In genomic region chr2:34563089-34563694, GRCm38 (mm10) we compare ENCODE assay signal across 11 mouse cellular contexts.
A peak's percentile ranks its signal among the peaks of the same experiment; 100 is the strongest.
DNase-seq lines count a peak whose midpoint lies in the region; ATAC-seq and TF ChIP-seq lines count a peak whose summit lies in the region.
"Had no signal": no experiment of that assay in that cellular context is flagged by ENCODE, and none has a peak within 500 bp of the region (broad histone marks: within the 10 kb centered on the region; RNA-seq: fewer than 3 reads in every experiment).

No protein-coding gene starts in this region.

- no peak overlapping the region for H3K9ac ChIP-seq in hindbrain, embryonic 15.5 days
- H3K9ac ChIP-seq: forebrain, embryonic 12.5 days had no signal

- peak overlapping the region; percentile 27; the same call in 1 of the 2 replicates for H3K27ac ChIP-seq in hindbrain, embryonic 15.5 days (replicated peaks)
- H3K27ac ChIP-seq in hindbrain, embryonic 10.5 days: no peak overlapping the region; the same call in 1 of the 2 replicates
- H3K27ac ChIP-seq in spleen, adult 2 months (ENCODE audit: insufficient read depth, low read length): peak overlapping the region; percentile 31; the same call in 1 of the 2 replicates
- H3K27ac ChIP-seq: forebrain, embryonic 12.5 days had no signal

- no peaks in the 10 kb centered on the region for H3K9me3 ChIP-seq in hindbrain, embryonic 15.5 days
- no peaks in the 10 kb centered on the region for H3K9me3 ChIP-seq in hindbrain, embryonic 10.5 days
- H3K9me3 ChIP-seq: forebrain, embryonic 12.5 days had no signal

- no peak overlapping the region for H3K4me3 ChIP-seq in hindbrain, embryonic 15.5 days
- no peak overlapping the region for H3K4me3 ChIP-seq in hindbrain, embryonic 10.5 days
- no peak overlapping the region for H3K4me3 ChIP-seq in spleen, adult 2 months (ENCODE audit: extremely low read depth, insufficient read depth, insufficient read length)
- H3K4me3 ChIP-seq: forebrain, embryonic 12.5 days; myocyte had no signal

- no peaks in the 10 kb centered on the region for H3K36me3 ChIP-seq in hindbrain, embryonic 15.5 days
- H3K36me3 ChIP-seq in hindbrain, embryonic 10.5 days: 0 out of 2 replicates have a peak, but pooled peaks cover 4% of the 10 kb centered on the region
- 0 out of 2 replicates have a peak, but pooled peaks cover 1% of the 10 kb centered on the region for H3K36me3 ChIP-seq in spleen, adult 2 months (ENCODE audit: control insufficient read depth, insufficient read depth, low read length)

- no peak for ATAC-seq in hindbrain, embryonic 15.5 days (ENCODE audit: low FRiP score, low read depth)

- no peak for TF ChIP-seq POLR2A in spleen, adult 2 months (IDR thresholded peaks at IDR 0.05; ENCODE audit: low read depth, low read length)

- H3K4me2 ChIP-seq in hindbrain, embryonic 15.5 days: no peak overlapping the region
- H3K4me2 ChIP-seq: forebrain, embryonic 12.5 days had no signal

- WGBS in hindbrain, embryonic 15.5 days: 64% methylated on average over 12 of the region's 12 CpGs
- 73% methylated on average over 12 of the region's 12 CpGs for WGBS in hindbrain, embryonic 10.5 days
- WGBS in spleen, adult 2 months: 95% methylated on average over 12 of the region's 12 CpGs

- no peak for DNase-seq in hindbrain, embryonic 10.5 days (ENCODE audit: low spot score)
- no peak for DNase-seq in spleen, adult 2 months (ENCODE audit: low read depth in 1 of 2, low spot score in 2 of 2)
- DNase-seq in spleen, adult 18-20 months: no peak
- DNase-seq in layer of hippocampus, postnatal 14 days (ENCODE audit: low spot score in 2 of 2): peak; percentile 13 to 35
- no peak for DNase-seq in embryo, embryonic 9.5 days (ENCODE audit: extremely low spot score)
- DNase-seq in cerebellum, postnatal 25 days: no peak
- DNase-seq: gastrocnemius, postnatal 10 days; kidney, adult 9 months had no signal

- 0 out of 2 replicates have a peak, but pooled peaks cover 3% of the 10 kb centered on the region for H3K4me1 ChIP-seq in hindbrain, embryonic 15.5 days (replicated peaks)
- peaks cover 23% of the 10 kb centered on the region for H3K4me1 ChIP-seq in hindbrain, embryonic 10.5 days (replicated peaks)
- no peaks in the 10 kb centered on the region for H3K4me1 ChIP-seq in spleen, adult 2 months (ENCODE audit: control insufficient read depth, insufficient read depth, insufficient read length)
- H3K4me1 ChIP-seq: forebrain, embryonic 12.5 days had no signal

- no peaks in the 10 kb centered on the region for H3K27me3 ChIP-seq in hindbrain, embryonic 15.5 days
- no peaks in the 10 kb centered on the region; the same call in 1 of the 2 replicates for H3K27me3 ChIP-seq in hindbrain, embryonic 10.5 days (ENCODE audit: insufficient read depth, poor library complexity, severe bottlenecking)
- H3K27me3 ChIP-seq in spleen, adult 2 months (ENCODE audit: control insufficient read depth, insufficient read depth, low read length): no peaks in the 10 kb centered on the region

- TF ChIP-seq CTCF in spleen, adult 2 months (IDR thresholded peaks at IDR 0.05; ENCODE audit: extremely low read depth, insufficient read depth, insufficient read length, insufficient replicate concordance): no peak

Comparison
In these comparisons a context has a peak if more than half of its experiments do, and no peak if none do; other contexts are left out.
1. DNase-seq: peak in layer of hippocampus, postnatal 14 days (2 of 2); none in hindbrain, embryonic 10.5 days (single experiment), spleen, adult 2 months (0 of 2), spleen, adult 18-20 months (0 of 2), embryo, embryonic 9.5 days (single experiment) and cerebellum, postnatal 25 days (0 of 2).